Mouse (Mus musculus): ENCODE data around the gene Nckipsd. TPM values are rescaled to one million over a fixed set of nuclear protein-coding genes. Genes with fewer than 3 reads are reported as not detected.

The Nckipsd gene
- polyA plus RNA-seq, 1 experiment from 2014 or later, result 10.6 TPM

GRCm38 (mm10) chr9:108810516-108810915 lies 2.3 kb downstream of the Nckipsd start:
- H3K4me3 ChIP-seq (ENCODE audit: inconsistent target), result no peak overlapping the region
- peaks cover 56% of the 10 kb centered on the region for H3K36me3 ChIP-seq (ENCODE audit: inconsistent target)

DNA sequence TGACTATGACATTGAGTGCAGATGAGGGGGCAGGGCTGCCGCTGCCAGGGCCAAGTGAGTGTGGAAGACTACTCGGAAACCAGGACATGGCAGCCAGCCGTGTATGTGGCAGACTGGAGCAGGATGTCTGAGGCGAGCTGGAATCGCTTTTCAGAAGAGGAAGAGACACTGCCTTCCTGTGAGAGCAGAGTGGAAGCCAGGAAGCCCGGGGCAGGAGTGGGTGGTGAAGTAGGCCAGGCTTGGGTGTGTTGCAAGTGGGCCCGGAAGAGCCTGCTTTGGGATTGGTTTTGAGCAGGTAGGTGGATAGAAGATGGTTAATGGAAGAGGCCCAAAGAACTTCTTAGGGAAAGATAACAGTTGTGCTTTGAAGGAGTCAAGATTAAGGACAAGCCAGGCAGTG lies 7.4 kb downstream of the Nckipsd start:
- H3K4me3 ChIP-seq (ENCODE audit: inconsistent target), result no peak overlapping the region
- no peak overlapping the region for H3K27ac ChIP-seq
- H3K79me2 ChIP-seq (ENCODE audit: inconsistent target), result no peaks in the 10 kb centered on the region; the same call in 1 of the 2 replicates
- WGBS (ENCODE audit: missing documents), result 82% methylated on average over 7 of the region's 7 CpGs
- H3K36me3 ChIP-seq (ENCODE audit: inconsistent target), result peaks cover 79% of the 10 kb centered on the region

More at GRCm38 (mm10) chr9:108810516-108810915, 2.3 kb downstream of the Nckipsd start:
- no peak overlapping the region for H3K27ac ChIP-seq
- no peaks in the 10 kb centered on the region; the same call in 1 of the 2 replicates for H3K79me2 ChIP-seq (ENCODE audit: inconsistent target)
- WGBS (ENCODE audit: missing documents), result 98% methylated on average over 5 of the region's 5 CpGs

- no peak overlapping the region for H3K4me3 ChIP-seq (ENCODE audit: inconsistent target)
- 78% methylated on average over 3 of the region's 3 CpGs for WGBS (ENCODE audit: missing documents)
- H3K27ac ChIP-seq, result no peak overlapping the region
- H3K36me3 ChIP-seq (ENCODE audit: inconsistent target), result peaks cover 42% of the 10 kb centered on the region
- no peaks in the 10 kb centered on the region for H3K79me2 ChIP-seq (ENCODE audit: inconsistent target)
Observed at GRCm38 (mm10) chr9:108819495-108819894, 11.3 kb downstream of the Nckipsd start.

DNA sequence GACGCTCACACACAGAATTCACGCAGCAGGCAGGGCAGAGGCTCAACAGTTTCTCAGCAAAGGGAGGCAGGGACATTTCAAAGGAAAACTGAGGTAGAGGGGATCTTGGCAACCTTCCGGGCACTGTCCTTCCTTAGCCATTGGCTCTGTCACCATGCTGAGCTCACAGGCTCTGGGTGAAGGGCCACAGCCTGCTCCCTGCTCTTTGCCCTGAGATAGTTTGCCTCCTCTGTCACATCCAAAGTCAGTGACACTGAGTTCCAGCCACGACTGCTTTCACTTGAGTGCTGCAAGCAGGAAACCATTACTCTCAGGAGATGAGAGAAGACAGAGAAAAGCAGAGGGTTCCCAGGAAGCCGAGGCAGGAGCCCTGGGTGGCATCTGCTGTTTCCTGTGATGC lies 11.9 kb downstream of the Nckipsd start:
- 63% methylated on average over 5 of the region's 5 CpGs for WGBS (ENCODE audit: missing documents)
- H3K4me3 ChIP-seq (ENCODE audit: inconsistent target), result no peak overlapping the region
- H3K36me3 ChIP-seq (ENCODE audit: inconsistent target), result peaks cover 36% of the 10 kb centered on the region
- H3K27ac ChIP-seq, result no peak overlapping the region
- no peaks in the 10 kb centered on the region for H3K79me2 ChIP-seq (ENCODE audit: inconsistent target)

GRCm38 (mm10) chr9:108824144-108824685 lies 16.0 kb downstream of the Nckipsd start:
- Histone ChIP-seq H3K4me3 (ENCODE audit: inconsistent target) (no peak overlapping the region), H3K27ac (no peak overlapping the region), H3K36me3 (ENCODE audit: inconsistent target) (no peaks in the 10 kb centered on the region), H3K79me2 (ENCODE audit: inconsistent target) (no peaks in the 10 kb centered on the region)
- WGBS (ENCODE audit: missing documents), result 15% methylated on average over 25 of the region's 25 CpGs

DNA sequence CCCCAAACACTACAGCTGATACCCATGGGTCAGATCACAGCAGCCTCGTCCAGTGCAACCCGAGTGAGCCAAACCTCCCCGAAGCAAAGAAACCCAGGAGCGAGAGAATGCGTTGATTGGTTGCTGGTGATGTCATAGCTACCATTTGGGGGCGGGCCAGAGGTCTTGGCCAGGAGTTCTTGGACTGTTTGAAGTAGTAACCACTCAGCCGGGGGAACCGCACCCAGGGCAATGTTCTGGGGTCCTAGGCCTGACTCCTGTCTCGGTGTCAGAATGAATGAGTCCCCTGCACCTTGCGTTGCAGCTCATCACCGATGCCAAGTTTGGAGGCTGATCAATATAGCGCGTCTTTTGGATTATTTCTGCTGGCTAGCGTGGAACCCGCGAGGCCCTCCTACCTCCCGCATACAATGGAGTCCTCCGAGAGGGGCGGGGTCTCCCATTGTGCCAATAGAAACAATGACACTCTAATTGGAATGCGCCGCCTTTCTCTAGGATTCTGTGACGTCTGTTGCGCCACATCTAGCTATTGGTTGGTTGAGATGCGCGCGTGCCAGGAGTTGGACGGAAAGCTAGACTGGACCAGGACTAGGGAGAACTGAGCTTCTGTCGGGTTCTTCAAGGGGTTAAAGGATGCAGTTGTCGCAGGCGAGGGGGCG lies 16.7 kb downstream of the Nckipsd start:
- Histone ChIP-seq H3K79me2 (ENCODE audit: inconsistent target) (no peaks in the 10 kb centered on the region), H3K4me3 (ENCODE audit: inconsistent target) (no peak overlapping the region), H3K36me3 (ENCODE audit: inconsistent target) (no peaks in the 10 kb centered on the region), H3K27ac (no peak overlapping the region)
- WGBS (ENCODE audit: missing documents), result 11% methylated on average over 31 of the region's 31 CpGs

DNA sequence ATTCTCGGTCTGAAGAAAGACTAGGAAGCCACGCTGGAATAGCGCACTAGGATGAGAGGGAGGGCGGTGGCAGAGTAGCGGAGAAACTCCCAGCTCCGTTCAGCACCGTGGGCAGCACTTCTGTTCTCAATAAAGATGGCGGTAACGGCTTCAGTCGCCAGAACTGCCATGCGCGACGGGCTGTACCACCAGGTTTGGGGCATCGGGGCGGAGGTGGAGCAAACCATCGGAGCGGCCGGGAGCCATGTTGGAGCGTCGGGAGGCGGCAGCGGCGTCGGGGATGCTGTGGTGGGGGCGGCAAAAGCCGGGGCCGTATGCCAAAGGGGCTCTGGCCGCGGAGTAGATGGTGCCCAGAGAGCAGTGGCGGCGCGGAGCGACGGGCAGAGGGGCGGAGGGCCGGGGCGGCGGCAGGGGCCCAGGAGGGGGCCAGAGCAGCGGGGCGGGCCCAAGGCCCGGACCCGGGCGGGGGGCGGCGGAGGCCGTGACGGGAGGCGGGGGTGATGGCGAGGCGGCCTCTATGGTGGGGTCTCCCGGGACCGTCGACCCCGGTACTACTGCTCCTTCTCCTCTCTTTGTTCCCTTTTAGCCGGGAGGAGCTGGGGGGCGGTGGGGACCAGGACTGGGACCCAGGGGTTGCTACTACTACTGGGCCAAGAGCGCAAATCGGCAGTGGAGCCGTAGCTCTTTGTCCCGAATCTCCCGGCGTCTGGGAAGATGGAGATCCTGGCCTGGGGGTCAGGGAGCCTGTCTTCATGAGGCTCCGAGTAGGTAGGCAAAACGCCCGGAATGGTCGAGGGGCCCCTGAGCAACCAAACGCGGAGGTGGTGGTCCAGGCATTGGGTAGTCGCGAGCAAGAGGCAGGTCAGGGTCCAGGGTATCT lies 17.9 kb downstream of the Nckipsd start, which contains the start of gene Celsr3:
Gene Celsr3 (plus strand): TSS at position 501 of the 880 bp plus-strand sequence.
- Histone ChIP-seq H3K4me3 (ENCODE audit: inconsistent target) (peak within 1 kb of the TSS; percentile 20), H3K79me2 (ENCODE audit: inconsistent target) (no peaks in the 10 kb centered on the region), H3K36me3 (ENCODE audit: inconsistent target) (no peaks in the 10 kb centered on the region), H3K27ac (no peak within 1 kb of the TSS)
- 6% methylated on average over 64 of the region's 70 CpGs for WGBS (ENCODE audit: missing documents)

- H3K4me3 ChIP-seq (ENCODE audit: inconsistent target), result peak overlapping the region; percentile 20
Observed at GRCm38 (mm10) chr9:108826700-108827340, 18.7 kb downstream of the Nckipsd start.

DNA sequence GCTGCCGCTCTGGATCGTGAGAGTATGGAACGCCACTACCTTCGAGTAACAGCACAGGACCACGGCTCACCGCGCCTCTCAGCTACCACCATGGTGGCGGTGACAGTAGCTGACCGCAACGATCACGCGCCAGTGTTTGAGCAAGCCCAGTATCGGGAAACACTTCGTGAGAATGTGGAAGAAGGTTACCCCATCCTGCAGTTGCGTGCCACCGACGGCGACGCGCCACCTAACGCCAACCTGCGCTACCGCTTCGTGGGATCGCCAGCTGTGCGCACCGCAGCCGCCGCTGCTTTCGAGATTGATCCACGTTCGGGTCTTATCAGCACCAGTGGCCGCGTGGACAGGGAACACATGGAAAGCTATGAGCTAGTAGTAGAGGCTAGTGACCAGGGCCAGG lies 19.3 kb downstream of the Nckipsd start:
- Histone ChIP-seq H3K79me2 (ENCODE audit: inconsistent target) (no peaks in the 10 kb centered on the region), H3K36me3 (ENCODE audit: inconsistent target) (no peaks in the 10 kb centered on the region), H3K4me3 (ENCODE audit: inconsistent target) (peak overlapping the region; percentile 20), H3K27ac (no peak overlapping the region)
- 9% methylated on average over 32 of the region's 34 CpGs for WGBS (ENCODE audit: missing documents)

More at GRCm38 (mm10) chr9:108826700-108827340, 18.7 kb downstream of the Nckipsd start:
- Histone ChIP-seq H3K27ac (no peak overlapping the region), H3K36me3 (ENCODE audit: inconsistent target) (no peaks in the 10 kb centered on the region), H3K79me2 (ENCODE audit: inconsistent target) (no peaks in the 10 kb centered on the region)
- WGBS (ENCODE audit: missing documents), result 4% methylated on average over 31 of the region's 39 CpGs

DNA sequence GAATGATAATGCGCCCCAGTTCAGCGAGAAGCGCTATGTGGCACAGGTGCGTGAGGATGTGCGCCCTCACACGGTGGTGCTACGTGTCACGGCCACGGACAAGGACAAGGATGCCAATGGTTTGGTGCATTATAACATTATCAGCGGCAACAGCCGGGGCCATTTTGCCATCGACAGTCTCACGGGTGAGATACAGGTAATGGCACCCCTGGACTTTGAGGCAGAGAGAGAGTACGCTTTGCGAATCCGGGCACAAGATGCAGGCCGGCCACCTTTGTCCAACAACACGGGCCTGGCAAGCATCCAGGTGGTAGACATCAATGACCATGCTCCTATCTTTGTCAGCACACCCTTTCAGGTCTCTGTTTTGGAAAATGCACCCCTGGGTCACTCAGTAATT lies 19.7 kb downstream of the Nckipsd start:
- no peaks in the 10 kb centered on the region for H3K36me3 ChIP-seq (ENCODE audit: inconsistent target)
- H3K27ac ChIP-seq, result no peak overlapping the region
- WGBS (ENCODE audit: missing documents), result 67% methylated on average over 17 of the region's 18 CpGs
- no peak overlapping the region for H3K4me3 ChIP-seq (ENCODE audit: inconsistent target)
- no peaks in the 10 kb centered on the region for H3K79me2 ChIP-seq (ENCODE audit: inconsistent target)

DNA sequence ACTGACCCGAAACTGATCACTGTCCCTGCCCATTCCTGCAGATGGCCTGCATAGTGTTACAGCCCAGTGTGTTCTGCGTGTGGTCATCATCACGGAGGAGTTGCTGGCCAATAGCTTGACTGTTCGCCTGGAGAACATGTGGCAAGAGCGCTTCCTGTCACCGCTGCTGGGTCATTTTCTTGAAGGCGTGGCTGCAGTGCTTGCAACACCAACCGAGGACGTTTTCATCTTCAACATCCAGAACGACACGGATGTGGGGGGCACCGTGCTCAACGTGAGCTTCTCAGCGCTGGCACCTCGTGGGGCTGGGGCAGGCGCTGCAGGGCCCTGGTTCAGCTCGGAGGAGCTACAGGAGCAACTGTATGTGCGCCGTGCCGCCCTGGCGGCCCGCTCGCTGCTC lies 23.5 kb downstream of the Nckipsd start:
- no peaks in the 10 kb centered on the region for H3K36me3 ChIP-seq (ENCODE audit: inconsistent target)
- no peaks in the 10 kb centered on the region for H3K79me2 ChIP-seq (ENCODE audit: inconsistent target)
- peak overlapping the region; percentile 18 for H3K4me3 ChIP-seq (ENCODE audit: inconsistent target)
- WGBS (ENCODE audit: missing documents), result under 1% methylated on average over 23 of the region's 23 CpGs
- H3K27ac ChIP-seq, result no peak overlapping the region

GRCm38 (mm10) chr9:108832390-108833108 lies 24.4 kb downstream of the Nckipsd start:
- Histone ChIP-seq H3K4me3 (ENCODE audit: inconsistent target) (peak overlapping the region; percentile 18), H3K79me2 (ENCODE audit: inconsistent target) (no peaks in the 10 kb centered on the region), H3K36me3 (ENCODE audit: inconsistent target) (no peaks in the 10 kb centered on the region), H3K27ac (no peak overlapping the region)
- WGBS (ENCODE audit: missing documents), result 8% methylated on average over 44 of the region's 46 CpGs

- H3K4me3 ChIP-seq (ENCODE audit: inconsistent target), result no peak overlapping the region
Observed at GRCm38 (mm10) chr9:108842989-108843388, 34.8 kb downstream of the Nckipsd start.

DNA sequence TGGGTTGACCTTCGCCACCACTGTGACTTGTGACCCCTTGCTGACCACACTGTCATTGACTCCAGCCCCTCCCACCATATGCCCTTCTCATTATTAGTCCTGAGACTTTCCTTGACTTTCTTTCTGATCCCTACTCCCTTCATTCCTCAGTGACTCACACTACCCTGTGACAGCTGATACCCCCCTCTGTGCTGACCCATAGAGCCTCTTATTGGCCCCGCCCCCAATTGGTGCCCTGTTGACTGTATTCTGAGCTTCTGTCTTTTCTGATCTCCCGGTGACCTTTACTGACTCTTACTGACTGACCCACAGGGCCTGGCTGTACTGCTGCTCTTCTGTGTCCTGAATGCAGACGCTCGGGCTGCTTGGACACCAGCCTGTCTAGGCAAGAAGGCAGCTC lies 37.2 kb downstream of the Nckipsd start:
- 92% methylated on average over 5 of the region's 5 CpGs for WGBS (ENCODE audit: missing documents)
- Histone ChIP-seq H3K4me3 (ENCODE audit: inconsistent target) (no peak overlapping the region), H3K79me2 (ENCODE audit: inconsistent target) (no peaks in the 10 kb centered on the region), H3K27ac (no peak overlapping the region), H3K36me3 (ENCODE audit: inconsistent target) (no peaks in the 10 kb centered on the region)

More at GRCm38 (mm10) chr9:108842989-108843388, 34.8 kb downstream of the Nckipsd start:
- 29% methylated on average over 14 of the region's 14 CpGs for WGBS (ENCODE audit: missing documents)
- Histone ChIP-seq H3K27ac (no peak overlapping the region), H3K79me2 (ENCODE audit: inconsistent target) (no peaks in the 10 kb centered on the region), H3K36me3 (ENCODE audit: inconsistent target) (no peaks in the 10 kb centered on the region)

Measured in macrophage (primary cell).